Mouse (Mus musculus) myocyte (in vitro differentiated cells): ENCODE results near the gene Adgrl1. TPM values are rescaled to one million over a fixed set of nuclear protein-coding genes. Genes with fewer than 3 reads are reported as not detected.

Source experiments
- H3K27me3 ChIP-seq: one replicate; pipeline ENCODE4 v1.6.1; 2011; ENCODE audit not compliant: control insufficient read depth, insufficient read depth, insufficient read length
- H3K36me3 ChIP-seq: one replicate; pipeline ENCODE4 v1.6.1; 2011; ENCODE audit not compliant: control insufficient read depth, insufficient read depth
- H3K4me2 ChIP-seq: one replicate; pipeline ENCODE4 v1.6.1; 2011; ENCODE audit warnings: low read depth, control low read depth
- H3K4me3 ChIP-seq: one replicate; pipeline ENCODE4 v1.5.1; 2011; ENCODE audit warnings: mild to moderate bottlenecking, control low read depth, moderate library complexity
- H3K79me2 ChIP-seq: one replicate; pipeline ENCODE4 v1.6.1; 2011; ENCODE audit not compliant: control insufficient read depth, insufficient read depth
- H3ac ChIP-seq: one replicate; pipeline ENCODE4 v1.6.1; 2011; ENCODE audit not compliant: control insufficient read depth, insufficient read length
- CEBPB ChIP-seq: IDR thresholded peaks from 2 replicates; pipeline ENCODE4 v1.6.1; 2011; ENCODE audit warnings: mild to moderate bottlenecking, moderate library complexity; ENCODE audit not compliant: poor library complexity, insufficient read depth, severe bottlenecking
- E2F4 ChIP-seq: IDR thresholded peaks from one replicate; pipeline ENCODE4 v1.6.1; 2011; ENCODE audit warnings: mild to moderate bottlenecking, control low read depth, moderate library complexity; ENCODE audit not compliant: insufficient read depth
- MAX ChIP-seq: IDR thresholded peaks from one replicate; pipeline ENCODE4 v1.6.1; 2011; ENCODE audit warnings: low read depth, mild to moderate bottlenecking, control low read depth
- MYOD1 ChIP-seq, 3 experiments: IDR thresholded peaks; one replicate each; pipeline ENCODE4 v1.6.1; 2011; ENCODE audit warnings: control low read depth in 2 of 3, low read depth in 2 of 3, mild to moderate bottlenecking in 2 of 3, moderate library complexity in 1 of 3; ENCODE audit not compliant: insufficient read length in 2 of 3, control insufficient read depth in 1 of 3
- MYOG ChIP-seq, 3 experiments: IDR thresholded peaks; one replicate each; pipeline ENCODE4 v1.6.1; 2011; ENCODE audit warnings: control low read depth in 2 of 3, low read depth in 2 of 3, mild to moderate bottlenecking in 2 of 3; ENCODE audit not compliant: insufficient read length in 2 of 3, control insufficient read depth in 1 of 3, insufficient read depth in 1 of 3
- POLR2A ChIP-seq: IDR thresholded peaks from one replicate; pipeline ENCODE4 v1.6.1; 2011; ENCODE audit warnings: low read depth, mild to moderate bottlenecking, control low read depth, moderate library complexity; ENCODE audit not compliant: insufficient read length
- POLR2AphosphoS2 ChIP-seq: IDR thresholded peaks from one replicate; pipeline ENCODE4 v1.6.1; 2011; ENCODE audit warnings: low read depth, control low read depth; ENCODE audit not compliant: insufficient read length
- REST ChIP-seq: IDR thresholded peaks from one replicate; pipeline ENCODE4 v1.6.1; 2011; ENCODE audit warnings: mild to moderate bottlenecking, control low read depth, moderate library complexity; ENCODE audit not compliant: insufficient read depth, insufficient read length
- SRF ChIP-seq: IDR thresholded peaks from one replicate; pipeline ENCODE4 v1.6.1; 2011; ENCODE audit warnings: low read depth; ENCODE audit not compliant: control insufficient read depth, insufficient read length
- TCF12 ChIP-seq: IDR thresholded peaks from one replicate; pipeline ENCODE4 v1.6.1; 2011; ENCODE audit warnings: mild to moderate bottlenecking, control low read depth; ENCODE audit not compliant: poor library complexity, insufficient read depth, severe bottlenecking
- TCF3 ChIP-seq: IDR thresholded peaks from one replicate; pipeline ENCODE4 v1.6.1; 2011; ENCODE audit warnings: low read depth, control low read depth; ENCODE audit not compliant: insufficient read length
- USF1 ChIP-seq: IDR thresholded peaks from one replicate; pipeline ENCODE4 v1.6.1; 2011; ENCODE audit warnings: low read depth, mild to moderate bottlenecking, control low read depth, moderate library complexity
- polyA plus RNA-seq: library from polyadenylated mRNA; unstranded; fragments of >200 nt; fragmentation: generic; extraction: Trizol; gene quantifications from one replicate; pipeline ENCODE4 v1.2.1, GENCODE M21; 2012; ENCODE audit warnings: missing spikeins

The Adgrl1 gene
- polyA plus RNA-seq, 1 experiment = 11.5 TPM

GRCm38 (mm10) chr8:83892061-83892460 lies 7.8 kb upstream of the Adgrl1 start:
- no peak for TF ChIP-seq USF1
- no peak for TF ChIP-seq E2F4
- no peak for TF ChIP-seq MAX
- TF ChIP-seq POLR2A = no peak
- TF ChIP-seq MYOD1 (IDR thresholded peaks at IDR 0.05; ENCODE audit: control insufficient read depth in 1 of 3, insufficient read length in 2 of 3, low read depth in 2 of 3) = no peak
- no peak for TF ChIP-seq MYOG (IDR thresholded peaks at IDR 0.05; ENCODE audit: control insufficient read depth in 1 of 3, insufficient read depth in 1 of 3, insufficient read length in 2 of 3, low read depth in 2 of 3)
- TF ChIP-seq TCF12 = no peak
- TF ChIP-seq SRF = no peak
- no peak for TF ChIP-seq TCF3
- TF ChIP-seq CEBPB = no peak
- no peak for TF ChIP-seq REST
- TF ChIP-seq POLR2AphosphoS2 = no peak
- Histone ChIP-seq H3K4me3 (no peak overlapping the region), H3K79me2 (no peaks in the 10 kb centered on the region), H3ac (no peak overlapping the region), H3K27me3 (peaks cover 42% of the 10 kb centered on the region), H3K4me2 (no peak overlapping the region), H3K36me3 (no peaks in the 10 kb centered on the region)

- Histone ChIP-seq H3K27me3 (peaks cover 42% of the 10 kb centered on the region), H3K79me2 (no peaks in the 10 kb centered on the region), H3K4me2 (no peak overlapping the region), H3K36me3 (no peaks in the 10 kb centered on the region), H3ac (no peak overlapping the region), H3K4me3 (no peak overlapping the region)
- TF ChIP-seq TCF12 (no peak), MYOG (IDR thresholded peaks at IDR 0.05; ENCODE audit: control insufficient read depth in 1 of 3, insufficient read depth in 1 of 3, insufficient read length in 2 of 3, low read depth in 2 of 3) (no peak), TCF3 (no peak), E2F4 (no peak), MAX (no peak), SRF (no peak), USF1 (no peak), CEBPB (no peak), REST (no peak), POLR2AphosphoS2 (no peak), MYOD1 (IDR thresholded peaks at IDR 0.05; ENCODE audit: control insufficient read depth in 1 of 3, insufficient read length in 2 of 3, low read depth in 2 of 3) (no peak), POLR2A (no peak)
These were observed 6.0 kb upstream of the Adgrl1 start for GRCm38 (mm10) chr8:83893915-83894314.

- Histone ChIP-seq H3ac (no peak overlapping the region), H3K27me3 (peaks cover 36% of the 10 kb centered on the region), H3K4me3 (no peak overlapping the region), H3K79me2 (no peaks in the 10 kb centered on the region), H3K36me3 (no peaks in the 10 kb centered on the region), H3K4me2 (no peak overlapping the region)
- TF ChIP-seq POLR2AphosphoS2 = no peak
- no peak for TF ChIP-seq MYOG (IDR thresholded peaks at IDR 0.05; ENCODE audit: control insufficient read depth in 1 of 3, insufficient read depth in 1 of 3, insufficient read length in 2 of 3, low read depth in 2 of 3)
- no peak for TF ChIP-seq E2F4
- TF ChIP-seq MAX = no peak
- no peak for TF ChIP-seq SRF
- no peak for TF ChIP-seq TCF3
- no peak for TF ChIP-seq TCF12
These were observed 4.0 kb upstream of the Adgrl1 start for GRCm38 (mm10) chr8:83895894-83896293.

GRCm38 (mm10) chr8:83896461-83896860 lies 3.4 kb upstream of the Adgrl1 start:
- Histone ChIP-seq H3K4me3 (no peak overlapping the region), H3ac (no peak overlapping the region), H3K36me3 (no peaks in the 10 kb centered on the region), H3K79me2 (no peaks in the 10 kb centered on the region), H3K27me3 (peaks cover 31% of the 10 kb centered on the region), H3K4me2 (no peak overlapping the region)
- TF ChIP-seq POLR2AphosphoS2 (no peak), SRF (no peak), USF1 (no peak), MYOD1 (IDR thresholded peaks at IDR 0.05; ENCODE audit: control insufficient read depth in 1 of 3, insufficient read length in 2 of 3, low read depth in 2 of 3) (no peak), E2F4 (no peak), MAX (no peak), REST (no peak), MYOG (IDR thresholded peaks at IDR 0.05; ENCODE audit: control insufficient read depth in 1 of 3, insufficient read depth in 1 of 3, insufficient read length in 2 of 3, low read depth in 2 of 3) (no peak), CEBPB (no peak), POLR2A (no peak), TCF12 (no peak), TCF3 (no peak)

- Histone ChIP-seq H3K4me3 (no peak overlapping the region), H3K4me2 (no peak overlapping the region)
- TF ChIP-seq CEBPB (no peak), MAX (no peak), MYOG (IDR thresholded peaks at IDR 0.05; ENCODE audit: control insufficient read depth in 1 of 3, insufficient read depth in 1 of 3, insufficient read length in 2 of 3, low read depth in 2 of 3) (no peak), E2F4 (no peak), POLR2AphosphoS2 (no peak), TCF12 (no peak), SRF (no peak), USF1 (no peak), REST (no peak), MYOD1 (IDR thresholded peaks at IDR 0.05; ENCODE audit: control insufficient read depth in 1 of 3, insufficient read length in 2 of 3, low read depth in 2 of 3) (no peak)
These were observed 2.7 kb upstream of the Adgrl1 start for GRCm38 (mm10) chr8:83897211-83897610.

More at GRCm38 (mm10) chr8:83897211-83897610, 2.7 kb upstream of the Adgrl1 start:
- Histone ChIP-seq H3ac (no peak overlapping the region), H3K27me3 (peaks cover 24% of the 10 kb centered on the region), H3K36me3 (no peaks in the 10 kb centered on the region), H3K79me2 (no peaks in the 10 kb centered on the region)
